Mouse (Mus musculus) C2C12 (cell line): Measurements from ENCODE around the gene Cgnl1. TPM values are rescaled to one million over a fixed set of nuclear protein-coding genes. Genes with fewer than 3 reads are reported as not detected.
A peak's percentile ranks its signal among the peaks of the same experiment; 100 is the strongest.
"Not testable (repeated sequence)": the region's sequence is repeated elsewhere in the genome, so short reads cannot be mapped to it uniquely, and the experiment has no call there.

Source experiments
- H3K27me3 ChIP-seq: one replicate; pipeline ENCODE4 v1.6.1; 2011; ENCODE audit not compliant: control insufficient read depth, insufficient read depth, insufficient read length
- H3K36me3 ChIP-seq: one replicate; pipeline ENCODE4 v1.6.1; 2011; ENCODE audit not compliant: control insufficient read depth, insufficient read depth
- H3K4me3 ChIP-seq: one replicate; pipeline ENCODE4 v1.5.1; 2011; ENCODE audit warnings: mild to moderate bottlenecking, control low read depth; ENCODE audit not compliant: poor library complexity, insufficient read depth, severe bottlenecking
- H3K79me2 ChIP-seq: one replicate; pipeline ENCODE4 v1.6.1; 2011; ENCODE audit not compliant: control insufficient read depth, insufficient read depth
- H3K79me3 ChIP-seq: one replicate; pipeline ENCODE4 v1.6.1; 2011; ENCODE audit warnings: low read depth, control low read depth
- H3ac ChIP-seq: one replicate; pipeline ENCODE3; 2011; ENCODE audit warnings: low read depth; ENCODE audit not compliant: control insufficient read depth, insufficient read length
- CEBPB ChIP-seq: IDR thresholded peaks from one replicate; pipeline ENCODE4 v1.6.1; 2011; ENCODE audit warnings: low read depth, mild to moderate bottlenecking, control low read depth, moderate library complexity
- CTCF ChIP-seq: IDR thresholded peaks from one replicate; pipeline ENCODE4 v1.5.1; 2011; ENCODE audit not compliant: control insufficient read depth, insufficient read depth, insufficient read length
- FOSL1 ChIP-seq: IDR thresholded peaks from one replicate; pipeline ENCODE4 v1.8.0; 2011; ENCODE audit warnings: mild to moderate bottlenecking, low read length; ENCODE audit not compliant: poor library complexity, insufficient read depth, severe bottlenecking
- MAX ChIP-seq: IDR thresholded peaks from one replicate; pipeline ENCODE4 v1.6.1; 2011; ENCODE audit warnings: mild to moderate bottlenecking, control low read depth
- MYOD1 ChIP-seq: IDR thresholded peaks from one replicate; pipeline ENCODE4 v1.6.1; 2011; ENCODE audit warnings: low read depth; ENCODE audit not compliant: control insufficient read depth, insufficient read length
- MYOG ChIP-seq: IDR thresholded peaks from one replicate; pipeline ENCODE4 v1.6.1; 2011; ENCODE audit not compliant: control insufficient read depth, insufficient read length; ENCODE audit errors: extremely low read depth
- USF1 ChIP-seq: IDR thresholded peaks from one replicate; pipeline ENCODE4 v1.6.1; 2011; ENCODE audit warnings: low read depth, mild to moderate bottlenecking, control low read depth, moderate library complexity
- polyA plus RNA-seq: library from polyadenylated mRNA; unstranded; fragments of >200 nt; fragmentation: generic; extraction: Trizol; gene quantifications from one replicate; pipeline ENCODE4 v1.2.1, GENCODE M21; 2012; ENCODE audit warnings: missing spikeins

Cgnl1 gene
- polyA plus RNA-seq, 1 experiment: 1.9 TPM

DNA sequence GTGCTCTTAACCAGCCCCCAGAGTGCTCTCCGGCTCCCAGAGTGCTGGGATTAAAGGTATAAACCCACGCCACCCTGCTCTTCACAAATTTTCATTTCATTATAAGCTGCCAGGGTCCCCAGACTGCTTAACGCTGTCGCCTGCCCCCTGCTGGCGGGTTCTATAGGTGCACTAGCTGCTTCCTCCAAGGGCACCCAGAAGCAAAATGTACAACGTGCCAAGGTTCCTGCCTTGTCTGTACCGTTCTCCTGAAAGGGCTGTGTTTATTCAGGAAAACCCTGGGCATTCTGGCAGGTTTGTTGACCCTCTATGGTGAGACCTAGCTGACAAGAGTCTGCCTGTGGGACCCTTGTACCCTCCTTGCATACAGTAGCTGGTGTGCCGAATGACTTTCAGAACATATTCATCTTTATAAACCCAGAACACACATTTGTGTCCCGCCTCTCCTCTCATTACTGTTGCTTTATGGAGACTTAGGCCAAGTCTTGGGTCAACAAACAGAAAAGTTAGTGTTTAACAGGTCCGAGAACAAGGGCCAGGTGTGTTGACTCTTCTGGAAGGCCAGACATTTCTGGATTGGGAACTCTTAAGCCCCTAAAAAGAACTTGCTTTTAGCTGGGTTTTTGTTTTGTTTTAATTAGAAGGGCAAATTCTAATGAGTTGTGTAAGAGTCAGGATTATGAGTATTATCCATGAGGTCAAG is 146.5 kb downstream of the Cgnl1 start:
- H3K4me3 ChIP-seq: no peak overlapping the region
- no peaks in the 10 kb centered on the region for H3K79me2 ChIP-seq
- H3K79me3 ChIP-seq: no peaks in the 10 kb centered on the region
- H3K36me3 ChIP-seq: no peaks in the 10 kb centered on the region
- TF ChIP-seq CTCF: peak; percentile 38
- no peak for TF ChIP-seq CEBPB
- no peak overlapping the region for H3ac ChIP-seq
- H3K27me3 ChIP-seq: no peaks in the 10 kb centered on the region

DNA sequence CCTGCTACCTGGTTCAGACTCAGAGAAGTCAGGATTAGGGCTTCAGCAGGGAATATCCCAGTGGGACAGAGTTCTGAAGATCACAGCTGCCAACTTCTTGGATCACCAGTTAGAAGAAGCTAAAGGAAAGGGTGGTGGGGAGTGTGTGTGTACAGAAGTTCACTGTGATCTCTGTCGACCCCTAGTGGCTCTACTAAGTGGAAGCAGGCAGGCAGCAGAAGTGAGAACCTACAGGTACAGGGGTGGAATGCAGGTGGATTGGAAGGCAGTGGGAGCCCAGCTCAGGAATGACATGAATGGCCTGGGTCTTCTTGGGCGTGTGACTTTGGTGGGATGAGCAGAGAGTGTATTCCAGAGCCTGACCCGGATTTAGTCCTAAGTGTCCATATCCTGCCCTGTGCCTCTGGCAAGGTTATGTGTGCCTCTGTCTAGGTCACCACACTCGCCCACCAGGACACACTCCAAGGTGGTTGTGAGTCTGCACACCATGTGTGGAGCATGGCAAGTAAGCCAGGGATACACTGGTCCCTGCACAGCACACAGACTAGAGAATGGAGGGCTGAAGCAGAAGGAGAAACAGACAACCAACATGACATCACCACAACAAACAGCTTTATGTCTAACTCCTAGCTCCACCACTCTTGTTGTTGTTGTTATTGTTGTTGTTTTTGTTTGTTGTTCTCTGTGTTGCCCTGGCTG is 147.4 kb downstream of the Cgnl1 start:
- H3ac ChIP-seq: no peak overlapping the region
- H3K79me2 ChIP-seq: no peaks in the 10 kb centered on the region
- H3K36me3 ChIP-seq: no peaks in the 10 kb centered on the region
- no peak for TF ChIP-seq MYOD1
- no peak for TF ChIP-seq MAX
- TF ChIP-seq CEBPB: no peak
- TF ChIP-seq CTCF: peak; percentile 53
- TF ChIP-seq FOSL1: no peak
- H3K79me3 ChIP-seq: no peaks in the 10 kb centered on the region
- no peak overlapping the region for H3K4me3 ChIP-seq
- H3K27me3 ChIP-seq: no peaks in the 10 kb centered on the region

DNA sequence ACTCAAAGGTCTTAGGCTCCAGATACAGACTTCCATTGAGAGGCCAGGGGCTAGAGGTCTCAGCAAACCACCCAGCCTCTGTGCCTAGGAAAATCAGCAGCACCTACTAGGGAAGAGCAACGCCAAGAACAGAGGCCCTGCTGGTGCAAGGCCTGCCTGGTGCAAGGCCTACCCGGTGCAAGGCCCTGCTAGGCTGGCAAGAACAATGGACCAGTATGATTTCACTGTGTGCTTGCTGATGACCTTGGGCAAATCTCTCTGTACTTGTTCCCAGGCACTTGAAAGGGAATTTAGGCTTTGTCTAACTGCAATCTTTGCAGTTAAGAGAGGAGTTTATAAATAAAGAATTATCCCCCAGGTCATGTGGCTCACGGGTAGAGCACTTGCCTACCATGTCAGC is 148.8 kb downstream of the Cgnl1 start:
- Histone ChIP-seq H3K27me3 (no peaks in the 10 kb centered on the region), H3K36me3 (no peaks in the 10 kb centered on the region), H3K79me3 (no peaks in the 10 kb centered on the region), H3K79me2 (no peaks in the 10 kb centered on the region), H3K4me3 (no peak overlapping the region), H3ac (no peak overlapping the region)
- TF ChIP-seq CEBPB: no peak
- TF ChIP-seq FOSL1: no peak
- no peak for TF ChIP-seq CTCF
- TF ChIP-seq USF1: no peak
- TF ChIP-seq MYOD1: no peak
- no peak for TF ChIP-seq MYOG

DNA sequence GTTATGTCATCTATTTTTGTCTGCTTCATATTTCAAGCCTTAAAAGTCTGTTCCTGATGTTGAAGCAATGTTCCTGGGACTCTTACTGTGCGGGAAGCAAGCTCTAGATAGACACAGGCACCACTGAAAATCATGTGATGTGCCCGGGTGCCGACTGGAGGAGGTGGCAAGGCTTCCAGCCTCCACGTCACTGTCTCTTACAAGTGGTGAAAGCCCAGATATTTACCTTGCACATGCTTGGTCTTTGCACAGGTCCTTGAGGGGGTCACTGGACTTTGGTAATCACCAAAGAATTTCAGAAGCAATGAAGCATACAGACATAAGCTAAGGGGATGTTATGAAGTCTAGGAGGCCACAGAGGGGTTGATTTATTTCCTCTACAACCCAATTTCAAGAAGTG is 149.4 kb downstream of the Cgnl1 start:
- TF ChIP-seq FOSL1 (no peak), MYOD1 (no peak), CEBPB (no peak), MYOG (no peak), USF1 (no peak), MAX (no peak), CTCF (no peak)
- H3K36me3 ChIP-seq: no peaks in the 10 kb centered on the region
- H3K79me2 ChIP-seq: no peaks in the 10 kb centered on the region
- no peak overlapping the region for H3K4me3 ChIP-seq
- no peaks in the 10 kb centered on the region for H3K27me3 ChIP-seq
- no peak overlapping the region for H3ac ChIP-seq
- no peaks in the 10 kb centered on the region for H3K79me3 ChIP-seq

DNA sequence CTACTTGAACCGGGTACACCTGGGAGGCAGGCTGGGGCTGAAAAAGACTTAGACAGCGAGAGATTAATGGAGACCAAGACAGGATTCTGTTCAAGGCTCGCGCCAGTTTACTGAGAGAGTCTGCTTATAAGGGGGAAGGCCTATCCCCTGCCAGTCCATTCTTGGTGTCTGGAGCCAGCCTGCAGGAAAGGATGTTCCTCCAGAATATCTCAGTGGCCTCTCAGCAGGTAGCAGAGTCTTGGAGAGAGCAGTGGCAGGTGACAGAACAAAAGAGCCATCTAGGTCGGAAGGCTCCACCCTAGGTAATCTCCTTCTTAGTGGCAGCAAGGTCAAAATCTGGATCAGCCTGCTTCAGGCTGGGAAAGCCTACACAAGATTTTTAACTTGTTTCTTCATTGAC is 151.3 kb downstream of the Cgnl1 start:
- H3K4me3 ChIP-seq, H3ac ChIP-seq, H3K79me3 ChIP-seq, H3K27me3 ChIP-seq, H3K36me3 ChIP-seq, H3K79me2 ChIP-seq: not testable (repeated sequence)

DNA sequence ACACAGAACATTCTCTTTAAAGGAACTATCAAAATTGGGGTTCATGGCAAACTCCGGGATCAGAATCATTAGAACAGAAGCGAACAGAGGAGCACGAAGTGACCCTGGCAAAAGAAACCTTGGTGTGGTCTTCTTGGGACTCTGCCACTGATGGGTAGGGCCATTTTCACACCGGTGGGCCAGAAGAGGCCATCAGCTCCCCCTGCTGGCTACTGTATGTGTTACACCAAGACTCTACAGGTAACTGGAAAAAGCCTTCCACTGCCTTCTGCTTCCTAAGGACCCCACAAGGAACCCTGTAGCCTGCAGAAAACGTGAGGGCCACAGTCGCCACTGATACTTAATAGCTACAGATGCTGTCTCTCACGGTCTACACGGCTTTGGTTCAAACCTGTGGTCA is 154.0 kb downstream of the Cgnl1 start:
- H3K27me3 ChIP-seq: peaks cover 5% of the 10 kb centered on the region
- no peaks in the 10 kb centered on the region for H3K79me2 ChIP-seq

More for the DNA sequence above, 154.0 kb downstream of the Cgnl1 start:
- no peaks in the 10 kb centered on the region for H3K36me3 ChIP-seq
- H3K4me3 ChIP-seq: no peak overlapping the region
- no peaks in the 10 kb centered on the region for H3K79me3 ChIP-seq
- no peak overlapping the region for H3ac ChIP-seq
- TF ChIP-seq CEBPB (no peak), MYOD1 (no peak), MAX (no peak), FOSL1 (no peak), MYOG (no peak), USF1 (no peak), CTCF (no peak)
